Mouse (Mus musculus) right cerebral cortex, postnatal 36 days (tissue): ENCODE data around the gene Lin52.

Source experiments
- DNase-seq, 2 experiments: peaks; one replicate each; pipeline ENCODE4 v3.0.0; 2022; ENCODE audit warnings: low spot score in 2 of 2, mixed read lengths in 1 of 2

Gene Lin52

GRCm38 (mm10) chr12:84468701-84469100 lies 17.5 kb downstream of the Lin52 start:
- no peak for DNase-seq

GRCm38 (mm10) chr12:84478937-84479336 lies 27.7 kb downstream of the Lin52 start:
- DNase-seq, result no peak

- no peak for DNase-seq
Measured at GRCm38 (mm10) chr12:84481251-84481650, 30.0 kb downstream of the Lin52 start.

GRCm38 (mm10) chr12:84482778-84483585 lies 31.8 kb downstream of the Lin52 start:
- DNase-seq, result no peak

GRCm38 (mm10) chr12:84487324-84488056 lies 36.3 kb downstream of the Lin52 start:
- peak in 1 of 2 experiments; percentile 3 for DNase-seq

- no peak for DNase-seq
Measured at GRCm38 (mm10) chr12:84496795-84497194, 45.6 kb downstream of the Lin52 start.

- no peak for DNase-seq
Measured at GRCm38 (mm10) chr12:84500528-84501263, 49.5 kb downstream of the Lin52 start.

- no peak for DNase-seq
Measured at GRCm38 (mm10) chr12:84501278-84501677, 50.1 kb downstream of the Lin52 start.

- DNase-seq, result no peak
Measured at GRCm38 (mm10) chr12:84506856-84507255, 55.6 kb downstream of the Lin52 start.

- DNase-seq, result no peak
Measured at GRCm38 (mm10) chr12:84512016-84512415, 60.8 kb downstream of the Lin52 start.

- DNase-seq, result no peak
Measured at GRCm38 (mm10) chr12:84515486-84515885, 64.3 kb downstream of the Lin52 start.

- DNase-seq, result no peak
Measured at GRCm38 (mm10) chr12:84516642-84517041, 65.4 kb downstream of the Lin52 start.

- no peak for DNase-seq
Measured at GRCm38 (mm10) chr12:84518018-84518417, 66.8 kb downstream of the Lin52 start.

- DNase-seq, result no peak
Measured at GRCm38 (mm10) chr12:84523728-84524127, 72.5 kb downstream of the Lin52 start.

GRCm38 (mm10) chr12:84524147-84525050 lies 73.2 kb downstream of the Lin52 start:
- DNase-seq, result no peak

- no peak for DNase-seq
Measured at GRCm38 (mm10) chr12:84525422-84525821, 74.2 kb downstream of the Lin52 start.

GRCm38 (mm10) chr12:84530426-84530825 lies 79.2 kb downstream of the Lin52 start:
- no peak for DNase-seq

GRCm38 (mm10) chr12:84531906-84532829 lies 80.9 kb downstream of the Lin52 start:
- DNase-seq, result peak; percentile 8 to 10

- no peak for DNase-seq
Measured at GRCm38 (mm10) chr12:84532830-84533199, 81.6 kb downstream of the Lin52 start.
